In the genomic region with DNA sequence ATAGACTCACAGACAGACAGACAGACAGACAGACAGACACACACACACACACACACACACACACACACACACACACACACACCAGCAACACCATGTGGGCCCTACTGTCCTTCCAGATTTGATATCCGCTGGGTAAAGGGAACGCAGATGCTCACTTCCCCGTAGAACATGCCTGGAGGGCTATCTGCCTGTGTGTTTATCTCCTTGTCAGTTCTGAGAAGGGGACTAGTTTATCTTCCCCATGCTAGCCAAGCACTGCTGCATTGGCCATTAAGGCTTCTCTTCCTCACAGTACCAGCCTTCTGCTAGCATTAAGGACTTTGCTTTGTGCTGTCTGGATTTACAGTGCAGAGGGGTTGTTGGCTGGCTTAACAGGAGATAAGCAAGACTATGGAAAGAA, we compare ENCODE assay signal across 14 mouse cellular contexts. TPM values are rescaled to one million over a fixed set of nuclear protein-coding genes. Genes with fewer than 3 reads are reported as not detected.
DNase-seq lines count a peak whose midpoint lies in the region; ATAC-seq and TF ChIP-seq lines count a peak whose summit lies in the region.
"Had no signal": no experiment of that assay in that cellular context is flagged by ENCODE, and none has a peak within 500 bp of the region (broad histone marks: within the 10 kb centered on the region; RNA-seq: fewer than 3 reads in every experiment).

No protein-coding gene starts in this region.

- peak overlapping the region; percentile 62; the same call in 1 of the 2 replicates for H3K27ac ChIP-seq in heart, embryonic 10.5 days
- no peak overlapping the region for H3K27ac ChIP-seq in neural tube, embryonic 12.5 days
- H3K27ac ChIP-seq in neural tube, embryonic 15.5 days (replicated peaks): no peak overlapping the region
- H3K27ac ChIP-seq in intestine, postnatal 0 days (ENCODE audit: low read depth, low read length): peak overlapping the region; percentile 23; the same call in 1 of the 2 replicates
- H3K27ac ChIP-seq: forebrain, embryonic 13.5 days; hindbrain, embryonic 15.5 days had no signal

- WGBS in heart, embryonic 10.5 days: 18% methylated on average over 3 of the region's 3 CpGs
- 67% methylated on average over 3 of the region's 3 CpGs for WGBS in neural tube, embryonic 12.5 days
- 45% methylated on average over 3 of the region's 3 CpGs for WGBS in neural tube, embryonic 15.5 days
- 41% methylated on average over 3 of the region's 3 CpGs for WGBS in intestine, postnatal 0 days

- TF ChIP-seq CTCF in intestine, postnatal 0 days (IDR thresholded peaks at IDR 0.05; ENCODE audit: low read depth): no peak

- no peak overlapping the region for H3K4me2 ChIP-seq in neural tube, embryonic 12.5 days (replicated peaks)
- H3K4me2 ChIP-seq in neural tube, embryonic 15.5 days: no peak overlapping the region
- H3K4me2 ChIP-seq in intestine, postnatal 0 days (replicated peaks; ENCODE audit: low read depth): no peak overlapping the region
- H3K4me2 ChIP-seq: forebrain, embryonic 13.5 days; hindbrain, embryonic 15.5 days had no signal

- intact Hi-C loops in heart, postnatal 36 days (cut with DNase I): no loop called here

- peaks cover 43% of the 10 kb centered on the region for H3K4me1 ChIP-seq in heart, embryonic 10.5 days
- H3K4me1 ChIP-seq in neural tube, embryonic 12.5 days: peaks cover 18% of the 10 kb centered on the region
- H3K4me1 ChIP-seq in neural tube, embryonic 15.5 days: peaks cover 21% of the 10 kb centered on the region
- peaks cover 4% of the 10 kb centered on the region for H3K4me1 ChIP-seq in intestine, postnatal 0 days (replicated peaks; ENCODE audit: control insufficient read depth, insufficient read depth, low read length)
- H3K4me1 ChIP-seq: forebrain, embryonic 13.5 days had no signal

- no peak overlapping the region for H3K4me3 ChIP-seq in heart, embryonic 10.5 days
- no peak overlapping the region for H3K4me3 ChIP-seq in neural tube, embryonic 12.5 days
- no peak overlapping the region for H3K4me3 ChIP-seq in neural tube, embryonic 15.5 days (replicated peaks)
- H3K4me3 ChIP-seq in intestine, postnatal 0 days (ENCODE audit: low read depth, low read length): no peak overlapping the region
- H3K4me3 ChIP-seq: forebrain, embryonic 13.5 days; hindbrain, embryonic 15.5 days had no signal

- ATAC-seq in neural tube, embryonic 12.5 days (ENCODE audit: low FRiP score, low read depth): peak; percentile 52; the same call in 1 of the 2 replicates
- ATAC-seq in neural tube, embryonic 15.5 days (ENCODE audit: low FRiP score): no peak
- ATAC-seq in intestine, postnatal 0 days: 0 out of 2 replicates have a peak, but pooled peaks have one; percentile 15
- ATAC-seq: forebrain, embryonic 13.5 days had no signal

- no peaks in the 10 kb centered on the region for H3K27me3 ChIP-seq in heart, embryonic 10.5 days (ENCODE audit: insufficient read depth, poor library complexity, severe bottlenecking)
- H3K27me3 ChIP-seq in neural tube, embryonic 12.5 days (replicated peaks): no peaks in the 10 kb centered on the region
- H3K27me3 ChIP-seq in neural tube, embryonic 15.5 days (replicated peaks): no peaks in the 10 kb centered on the region
- no peaks in the 10 kb centered on the region for H3K27me3 ChIP-seq in intestine, postnatal 0 days (replicated peaks; ENCODE audit: control insufficient read depth, insufficient read depth, low read length)
- H3K27me3 ChIP-seq: hindbrain, embryonic 15.5 days had no signal

- no peak overlapping the region for H3K9ac ChIP-seq in neural tube, embryonic 12.5 days
- H3K9ac ChIP-seq in neural tube, embryonic 15.5 days (replicated peaks): no peak overlapping the region
- no peak overlapping the region for H3K9ac ChIP-seq in intestine, postnatal 0 days (ENCODE audit: low read depth, low read length)
- H3K9ac ChIP-seq: forebrain, embryonic 13.5 days; hindbrain, embryonic 15.5 days had no signal

- no peaks in the 10 kb centered on the region for H3K9me3 ChIP-seq in heart, embryonic 10.5 days
- no peaks in the 10 kb centered on the region for H3K9me3 ChIP-seq in neural tube, embryonic 12.5 days
- H3K9me3 ChIP-seq in neural tube, embryonic 15.5 days (replicated peaks): no peaks in the 10 kb centered on the region
- H3K9me3 ChIP-seq in intestine, postnatal 0 days (ENCODE audit: control insufficient read depth): no peaks in the 10 kb centered on the region
- H3K9me3 ChIP-seq: forebrain, embryonic 13.5 days; hindbrain, embryonic 15.5 days had no signal

- peaks cover 15% of the 10 kb centered on the region for H3K36me3 ChIP-seq in heart, embryonic 10.5 days
- no peaks in the 10 kb centered on the region for H3K36me3 ChIP-seq in neural tube, embryonic 12.5 days
- H3K36me3 ChIP-seq in neural tube, embryonic 15.5 days: no peaks in the 10 kb centered on the region
- H3K36me3 ChIP-seq in intestine, postnatal 0 days (ENCODE audit: control insufficient read depth, insufficient read depth): 0 out of 2 replicates have a peak, but pooled peaks cover 6% of the 10 kb centered on the region
- H3K36me3 ChIP-seq: hindbrain, embryonic 15.5 days had no signal

- DNase-seq in heart, embryonic 10.5 days (ENCODE audit: low spot score): no peak
- DNase-seq in heart, postnatal 36 days: no peak
- DNase-seq in spleen, postnatal 36 days (ENCODE audit: low spot score in 2 of 2): no peak
- no peak for DNase-seq in spleen, adult 18-20 months
- DNase-seq: B cell, adult 2 months; kidney, adult 9 months; lung, postnatal 10 days; right cerebral cortex, postnatal 4 days; thymus, postnatal 4 days had no signal

RNA-seq across cellular contexts. Expression of a gene that starts 11.8 kb away (rescaled TPM):
- 10.2 and 12.7 TPM in 2 replicates for polyA plus RNA-seq in heart, embryonic 10.5 days (2016; fragmentation: Nextera tagmentation; extraction: Ambion mirVana)
- 10 to 100 TPM; 26.3 TPM for total RNA-seq in heart, postnatal 36 days (2021)
- 18.2 and 19.5 TPM in 2 replicates for polyA plus RNA-seq in neural tube, embryonic 12.5 days (2016; fragmentation: Nextera tagmentation; extraction: Ambion mirVana)
- polyA plus RNA-seq in neural tube, embryonic 15.5 days (2015; fragmentation: Nextera tagmentation; extraction: Ambion mirVana): 8.3 and 9.8 TPM in 2 replicates
- polyA plus RNA-seq in intestine, postnatal 0 days (2015; fragmentation: Nextera tagmentation; extraction: Ambion mirVana): 15.0 and 15.9 TPM in 2 replicates

RNA-seq across cellular contexts. Expression of a gene that starts 38.6 kb away (rescaled TPM):
- polyA plus RNA-seq in heart, embryonic 10.5 days (2016; fragmentation: Nextera tagmentation; extraction: Ambion mirVana): 50.8 and 54.3 TPM in 2 replicates
- 10 to 100 TPM; 38.8 to 46.3 TPM for total RNA-seq in heart, postnatal 36 days (2021)
- polyA plus RNA-seq in neural tube, embryonic 12.5 days (2016; fragmentation: Nextera tagmentation; extraction: Ambion mirVana): 155 and 163 TPM in 2 replicates
- 158 and 169 TPM in 2 replicates for polyA plus RNA-seq in neural tube, embryonic 15.5 days (2015; fragmentation: Nextera tagmentation; extraction: Ambion mirVana)
- 37.1 and 40.3 TPM in 2 replicates for polyA plus RNA-seq in intestine, postnatal 0 days (2015; fragmentation: Nextera tagmentation; extraction: Ambion mirVana)

Comparison
In these comparisons a context has a peak if more than half of its experiments do, and no peak if none do; other contexts are left out.
1. H3K27ac ChIP-seq: peak in heart, embryonic 10.5 days (single experiment) and intestine, postnatal 0 days (single experiment); none in neural tube, embryonic 12.5 days (single experiment) and neural tube, embryonic 15.5 days (single experiment).